Mouse (Mus musculus): ENCODE data around the gene BC100530.

- TF ChIP-seq CTCF (IDR thresholded peaks at IDR 0.05; ENCODE audit: borderline replicate concordance, insufficient read depth, low read depth, low read length) (no peak), POLR2A (IDR thresholded peaks at IDR 0.05; ENCODE audit: borderline replicate concordance, insufficient read depth, low read length) (no peak)
Observed at GRCm38 (mm10) chr16:36334232-36334631, 33.3 kb downstream of the BC100530 start, which contains the start of gene BC117090.
